Mouse (Mus musculus) midbrain, embryonic 15.5 days (tissue): ENCODE data around the gene Krt1. TPM values are rescaled to one million over a fixed set of nuclear protein-coding genes. Genes with fewer than 3 reads are reported as not detected.
A peak's percentile ranks its signal among the peaks of the same experiment; 100 is the strongest.

Source experiments
- ATAC-seq: fragments of 200-750 bp; cut with Nextera tagmentation; replicated peaks from 2 replicates; pipeline ENCODE4 v1.8.0; 2017; ENCODE audit warnings: moderate TSS enrichment
- H3K27ac ChIP-seq: fragments of 300-500 bp; sonication (generic); 2 replicates; pipeline ENCODE4 v1.5.1; 2015; ENCODE audit warnings: mild to moderate bottlenecking, inconsistent platforms
- H3K27me3 ChIP-seq: fragments of 300-500 bp; sonication (generic); replicated peaks from 2 replicates; pipeline ENCODE4 v1.6.1; 2015; ENCODE audit warnings: inconsistent platforms
- H3K36me3 ChIP-seq: fragments of 300-500 bp; sonication (generic); replicated peaks from 2 replicates; pipeline ENCODE4 v1.6.1; 2015; ENCODE audit warnings: inconsistent platforms
- H3K4me1 ChIP-seq: fragments of 300-500 bp; sonication (generic); 2 replicates; pipeline ENCODE4 v1.6.1; 2015; ENCODE audit warnings: inconsistent platforms
- H3K4me2 ChIP-seq: fragments of 300-500 bp; sonication (generic); 2 replicates; pipeline ENCODE4 v1.6.1; 2015; ENCODE audit warnings: inconsistent platforms, mild to moderate bottlenecking, moderate library complexity
- H3K4me3 ChIP-seq: fragments of 300-500 bp; sonication (generic); 2 replicates; pipeline ENCODE4 v1.5.1; 2015; ENCODE audit warnings: mild to moderate bottlenecking, inconsistent platforms
- H3K9ac ChIP-seq: fragments of 300-500 bp; sonication (generic); 2 replicates; pipeline ENCODE4 v1.6.1; 2015; ENCODE audit warnings: mild to moderate bottlenecking, inconsistent platforms
- H3K9me3 ChIP-seq: fragments of 300-500 bp; sonication (generic); 2 replicates; pipeline ENCODE4 v1.6.1; 2016; ENCODE audit warnings: inconsistent platforms
- WGBS: fragments of 180-500 bp; shearing (Covaris S2); methylation state at CpG from one replicate; pipeline ENCODE4 v1.1.7; 2015; ENCODE audit warnings: mixed read lengths; 5-methylcytosine and 5-hydroxymethylcytosine counted together
- polyA plus RNA-seq: library from polyadenylated mRNA; unstranded; fragments of >200 nt; fragmentation: Nextera tagmentation; extraction: Ambion mirVana; gene quantifications from 2 replicates; pipeline ENCODE4 v1.2.1, GENCODE M21; 2015

Gene Krt1
- polyA plus RNA-seq, 1 experiment from 2014 or later = 12.3 TPM

DNA sequence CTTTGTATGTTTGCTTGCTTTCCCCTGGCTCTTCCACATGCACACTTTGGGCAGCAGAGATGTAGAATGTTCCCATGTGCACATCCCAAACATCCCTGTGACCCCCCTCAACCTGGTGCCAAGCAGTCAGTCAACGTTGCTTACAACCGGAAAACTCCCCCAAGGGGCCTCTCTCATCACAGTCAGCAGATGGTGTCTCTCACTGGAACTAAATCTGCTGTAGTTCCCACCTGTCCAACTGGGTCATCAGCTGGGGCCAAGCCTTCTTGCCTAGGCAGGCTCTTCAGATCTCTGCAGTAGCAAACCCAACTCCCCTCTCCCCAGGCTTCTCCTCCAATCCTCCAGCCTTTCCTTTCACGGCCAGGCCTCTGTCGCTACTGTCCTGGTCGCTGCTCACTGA, 6.1 kb upstream of the Krt1 start:
- H3K9me3 ChIP-seq = no peaks in the 10 kb centered on the region
- no peak overlapping the region for H3K27ac ChIP-seq
- H3K4me1 ChIP-seq = peaks cover 12% of the 10 kb centered on the region
- 57% methylated on average over 5 of the region's 5 CpGs for WGBS
- no peak overlapping the region for H3K4me2 ChIP-seq
- no peak overlapping the region for H3K9ac ChIP-seq
- no peak for ATAC-seq
- H3K27me3 ChIP-seq = peaks cover 20% of the 10 kb centered on the region
- H3K36me3 ChIP-seq = no peaks in the 10 kb centered on the region
- H3K4me3 ChIP-seq = no peak overlapping the region

DNA sequence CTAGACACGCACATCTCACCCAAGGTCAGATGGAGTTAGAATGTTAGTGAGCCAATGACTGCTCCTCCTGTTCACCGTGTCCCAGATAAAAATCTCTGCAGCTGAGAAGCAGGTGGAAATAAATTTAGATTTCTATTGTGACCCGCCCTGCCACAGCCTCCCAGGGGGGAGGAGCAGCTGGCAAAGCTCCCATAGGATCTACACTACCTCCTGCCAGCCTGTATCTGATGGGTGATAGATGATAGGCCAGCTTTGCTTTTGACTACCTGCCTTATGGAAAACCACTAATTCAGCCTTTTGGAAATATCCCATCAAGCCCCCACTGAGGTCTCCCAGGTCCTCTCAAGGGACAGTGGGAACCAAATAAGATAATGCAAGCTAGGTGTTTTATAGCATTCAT, 5.1 kb upstream of the Krt1 start:
- no peak for ATAC-seq
- WGBS = 74% methylated on average over 3 of the region's 3 CpGs
- no peaks in the 10 kb centered on the region for H3K9me3 ChIP-seq
- no peaks in the 10 kb centered on the region for H3K36me3 ChIP-seq
- peaks cover 19% of the 10 kb centered on the region for H3K27me3 ChIP-seq
- peaks cover 12% of the 10 kb centered on the region for H3K4me1 ChIP-seq
- H3K4me2 ChIP-seq = no peak overlapping the region
- no peak overlapping the region for H3K4me3 ChIP-seq
- no peak overlapping the region for H3K27ac ChIP-seq
- H3K9ac ChIP-seq = no peak overlapping the region

DNA sequence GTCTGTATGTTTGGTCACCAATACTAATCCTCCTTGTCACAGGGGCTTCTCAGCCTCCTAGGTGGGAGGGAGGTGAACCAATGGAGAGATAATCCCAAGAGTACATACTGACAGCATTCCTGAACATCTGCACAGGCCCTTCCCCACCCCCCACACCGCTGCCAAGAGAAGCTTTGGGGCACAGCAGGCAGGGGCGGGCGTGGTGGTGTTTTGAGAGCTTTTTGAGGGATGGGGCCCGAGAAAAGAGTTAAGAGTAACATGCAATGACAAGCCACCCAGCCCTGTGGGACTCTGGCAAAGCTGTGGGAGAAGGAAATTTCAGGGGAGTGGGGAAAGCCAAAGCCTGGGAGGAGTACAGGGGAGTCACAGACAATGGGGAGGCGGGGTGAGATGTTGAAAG, 3.7 kb upstream of the Krt1 start:
- no peaks in the 10 kb centered on the region for H3K36me3 ChIP-seq
- no peak overlapping the region for H3K4me3 ChIP-seq
- H3K27me3 ChIP-seq = peaks cover 13% of the 10 kb centered on the region
- peaks cover 7% of the 10 kb centered on the region for H3K4me1 ChIP-seq
- H3K27ac ChIP-seq = no peak overlapping the region
- no peaks in the 10 kb centered on the region for H3K9me3 ChIP-seq
- H3K9ac ChIP-seq = no peak overlapping the region
- no peak overlapping the region for H3K4me2 ChIP-seq
- 12% methylated on average over 5 of the region's 5 CpGs for WGBS
- no peak for ATAC-seq

DNA sequence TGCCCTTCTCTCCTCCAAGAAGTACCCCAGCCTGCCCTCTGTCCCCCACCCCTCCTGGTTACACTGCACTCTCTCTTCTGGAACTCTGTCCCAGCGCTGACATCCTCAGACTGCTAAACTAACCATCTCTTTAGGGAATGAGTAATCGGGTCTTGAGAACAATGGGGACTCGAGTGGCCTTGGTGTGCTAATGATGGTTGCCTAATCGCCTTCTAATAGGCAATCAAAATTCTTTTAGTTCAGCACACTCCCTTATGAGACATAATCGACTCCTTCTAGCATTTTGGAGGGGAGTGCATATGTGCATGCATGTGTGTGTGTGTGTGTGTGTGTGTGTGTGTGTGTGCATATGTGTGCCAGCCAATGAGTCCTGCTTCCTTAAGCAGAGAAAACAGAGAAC, 2.0 kb upstream of the Krt1 start:
- Histone ChIP-seq H3K9me3 (no peaks in the 10 kb centered on the region), H3K4me1 (no peaks in the 10 kb centered on the region), H3K9ac (no peak overlapping the region), H3K4me3 (no peak overlapping the region), H3K27me3 (peaks cover 2% of the 10 kb centered on the region), H3K4me2 (no peak overlapping the region), H3K27ac (no peak overlapping the region), H3K36me3 (no peaks in the 10 kb centered on the region)
- 28% methylated on average over 5 of the region's 5 CpGs for WGBS
- no peak for ATAC-seq

DNA sequence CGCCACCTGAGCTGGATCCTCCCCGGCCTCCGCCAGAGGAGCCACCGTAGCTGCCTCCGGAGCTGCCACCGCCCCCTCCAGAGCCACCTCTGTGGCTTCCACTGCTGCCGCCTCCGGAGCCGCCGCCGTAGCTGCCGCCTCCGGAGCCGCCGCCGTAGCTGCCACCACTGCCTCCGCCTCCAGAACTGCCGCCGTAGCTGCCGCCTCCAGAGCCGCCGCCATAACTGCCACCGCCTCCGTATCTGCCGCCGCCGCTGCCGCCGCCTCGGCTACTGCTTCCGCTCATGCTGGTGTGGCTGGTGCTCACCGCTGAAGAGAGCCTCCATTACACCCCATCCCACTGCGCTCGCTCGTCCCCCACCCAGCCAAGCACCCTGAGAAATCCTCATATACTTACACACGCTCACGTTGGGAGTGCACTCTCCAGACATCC, 4.6 kb downstream of the Krt1 start:
- Histone ChIP-seq H3K27ac (peak overlapping the region; percentile 88), H3K4me3 (peak overlapping the region; percentile 53), H3K27me3 (no peaks in the 10 kb centered on the region), H3K4me2 (peak overlapping the region; percentile 70), H3K36me3 (no peaks in the 10 kb centered on the region), H3K9me3 (no peaks in the 10 kb centered on the region), H3K9ac (peak overlapping the region; percentile 84), H3K4me1 (peaks cover 14% of the 10 kb centered on the region)
- WGBS = under 1% methylated on average over 32 of the region's 37 CpGs
- ATAC-seq = peak; percentile 87

DNA sequence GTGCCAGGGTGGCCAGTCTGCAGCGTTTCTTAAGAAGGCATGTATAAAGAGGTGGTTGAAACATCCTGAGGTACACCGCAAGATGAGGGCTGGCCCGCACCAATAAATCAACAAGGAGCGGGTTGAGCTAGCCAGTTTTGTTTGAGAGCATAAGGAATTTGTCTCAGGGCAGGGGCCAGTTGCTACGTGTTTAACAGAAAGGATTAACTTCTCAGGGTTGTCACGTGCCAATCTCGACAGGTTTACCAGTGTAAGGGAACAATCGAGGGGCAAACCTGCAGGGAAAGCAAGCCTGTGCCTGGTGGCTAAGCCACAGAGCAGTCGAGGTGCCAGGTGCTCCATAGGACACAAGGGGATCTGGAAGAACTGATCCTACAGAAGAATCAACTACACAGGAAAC, 7.4 kb downstream of the Krt1 start:
- WGBS = 61% methylated on average over 9 of the region's 9 CpGs
- H3K27ac ChIP-seq = no peak overlapping the region
- no peaks in the 10 kb centered on the region for H3K36me3 ChIP-seq
- H3K4me2 ChIP-seq = no peak overlapping the region
- no peak overlapping the region for H3K9ac ChIP-seq
- no peak for ATAC-seq
- H3K4me1 ChIP-seq = peaks cover 14% of the 10 kb centered on the region
- no peaks in the 10 kb centered on the region for H3K27me3 ChIP-seq
- no peaks in the 10 kb centered on the region for H3K9me3 ChIP-seq
- H3K4me3 ChIP-seq = no peak overlapping the region

DNA sequence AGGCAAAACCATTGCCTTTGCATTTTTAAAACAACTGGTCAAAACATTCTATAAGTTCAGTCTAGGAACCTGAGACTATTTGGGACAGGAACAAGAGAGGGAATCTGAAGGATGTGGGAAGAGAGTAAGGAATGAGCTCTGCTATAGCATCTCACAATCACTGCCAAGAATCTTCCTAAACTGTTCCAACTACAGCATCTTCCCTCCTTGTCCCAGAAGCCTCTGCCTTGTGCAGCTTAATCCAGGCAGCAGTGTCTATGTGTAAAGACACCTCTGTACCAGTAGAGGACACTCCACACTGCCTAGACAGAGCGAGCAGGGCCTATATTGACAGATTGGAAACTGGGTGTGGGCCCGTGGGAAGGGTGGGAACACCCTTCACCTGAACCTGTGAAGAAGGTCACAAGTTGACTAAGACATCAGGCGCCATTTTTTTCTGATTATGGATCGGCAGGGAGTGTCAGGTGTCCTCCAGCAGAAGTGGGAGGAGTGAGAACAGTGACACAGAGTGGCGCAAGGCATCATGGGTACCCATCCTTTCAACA, 15.7 kb downstream of the Krt1 start:
- no peaks in the 10 kb centered on the region for H3K36me3 ChIP-seq
- WGBS = 67% methylated on average over 5 of the region's 5 CpGs
- no peak for ATAC-seq

DNA sequence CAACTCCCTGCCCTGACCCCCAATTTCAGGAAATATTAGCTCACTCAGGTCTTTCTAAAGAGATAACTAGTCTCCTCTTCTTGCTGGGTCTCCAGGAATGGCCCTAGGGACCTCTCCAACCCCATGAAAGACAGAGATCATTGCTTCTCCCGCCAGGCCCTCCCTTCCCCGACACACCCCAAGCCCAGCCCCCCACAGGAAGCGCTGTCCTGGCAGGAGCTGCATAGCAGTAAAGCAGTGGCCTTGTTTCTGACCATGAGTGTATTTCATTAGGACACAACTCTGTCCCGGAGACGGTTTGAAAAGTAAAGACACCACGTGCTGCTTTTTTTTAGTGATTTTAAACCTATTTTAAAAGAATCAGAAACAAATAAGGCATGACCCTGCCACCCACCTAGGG, 17.5 kb downstream of the Krt1 start:
- no peaks in the 10 kb centered on the region for H3K36me3 ChIP-seq
- no peak for ATAC-seq
- H3K9me3 ChIP-seq = no peaks in the 10 kb centered on the region
- H3K27me3 ChIP-seq = no peaks in the 10 kb centered on the region
- no peak overlapping the region for H3K27ac ChIP-seq
- H3K4me2 ChIP-seq = no peak overlapping the region
- 62% methylated on average over 6 of the region's 6 CpGs for WGBS
- no peak overlapping the region for H3K9ac ChIP-seq
- no peak overlapping the region for H3K4me3 ChIP-seq
- H3K4me1 ChIP-seq = no peaks in the 10 kb centered on the region

More for the DNA sequence above, 15.7 kb downstream of the Krt1 start:
- Histone ChIP-seq H3K4me2 (no peak overlapping the region), H3K4me1 (no peaks in the 10 kb centered on the region), H3K9me3 (no peaks in the 10 kb centered on the region), H3K4me3 (no peak overlapping the region), H3K9ac (no peak overlapping the region), H3K27me3 (no peaks in the 10 kb centered on the region), H3K27ac (no peak overlapping the region)

DNA sequence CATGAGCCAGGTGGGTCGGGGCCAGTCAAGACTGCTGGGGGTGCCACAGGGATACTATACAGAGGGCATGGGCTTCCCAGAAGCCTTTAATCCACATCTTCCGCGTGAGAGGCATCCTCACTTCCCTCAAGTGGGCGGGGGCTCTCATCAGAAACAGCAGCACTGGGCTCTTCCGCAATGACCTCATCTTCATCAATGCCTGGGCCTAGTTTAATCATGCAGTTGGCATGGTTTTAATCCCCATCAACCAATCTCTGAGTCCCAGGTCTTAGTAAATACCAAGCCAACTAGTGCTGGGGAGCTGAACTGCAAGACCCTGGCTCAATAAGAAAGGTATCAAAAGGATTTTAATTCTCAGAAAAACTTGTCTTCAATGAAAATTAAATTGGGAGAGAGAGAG, 21.2 kb downstream of the Krt1 start:
- Histone ChIP-seq H3K9ac (no peak overlapping the region), H3K27me3 (no peaks in the 10 kb centered on the region), H3K4me3 (no peak overlapping the region), H3K9me3 (no peaks in the 10 kb centered on the region), H3K27ac (no peak overlapping the region), H3K4me2 (no peak overlapping the region), H3K4me1 (no peaks in the 10 kb centered on the region), H3K36me3 (no peaks in the 10 kb centered on the region)
- ATAC-seq = no peak
- WGBS = 72% methylated on average over 5 of the region's 5 CpGs

DNA sequence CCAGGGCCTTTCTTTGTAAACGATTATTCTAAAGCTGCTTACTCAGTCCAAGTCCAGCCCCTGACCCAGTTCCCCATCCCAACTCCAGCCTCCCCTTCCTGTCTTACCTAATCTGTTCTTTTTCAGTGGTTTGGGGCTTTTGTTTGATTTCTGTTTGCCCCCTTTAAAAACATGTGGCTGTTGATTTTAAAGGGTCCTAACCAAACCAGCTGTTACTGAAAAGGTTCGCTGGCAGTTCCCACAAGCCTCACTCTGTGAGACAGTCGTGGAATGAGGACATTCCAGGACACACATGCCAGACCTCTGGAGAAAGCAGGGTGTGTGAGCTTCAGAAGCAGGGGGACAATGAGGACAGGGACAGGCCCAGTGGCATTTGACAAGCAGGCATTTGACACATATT, 28.8 kb downstream of the Krt1 start:
- no peaks in the 10 kb centered on the region for H3K27me3 ChIP-seq
- no peaks in the 10 kb centered on the region for H3K4me1 ChIP-seq
- H3K9me3 ChIP-seq = no peaks in the 10 kb centered on the region
- H3K9ac ChIP-seq = no peak overlapping the region
- no peak overlapping the region for H3K4me2 ChIP-seq
- no peaks in the 10 kb centered on the region for H3K36me3 ChIP-seq
- H3K4me3 ChIP-seq = no peak overlapping the region
- H3K27ac ChIP-seq = no peak overlapping the region
- WGBS = 28% methylated on average over 3 of the region's 3 CpGs
- ATAC-seq = no peak

DNA sequence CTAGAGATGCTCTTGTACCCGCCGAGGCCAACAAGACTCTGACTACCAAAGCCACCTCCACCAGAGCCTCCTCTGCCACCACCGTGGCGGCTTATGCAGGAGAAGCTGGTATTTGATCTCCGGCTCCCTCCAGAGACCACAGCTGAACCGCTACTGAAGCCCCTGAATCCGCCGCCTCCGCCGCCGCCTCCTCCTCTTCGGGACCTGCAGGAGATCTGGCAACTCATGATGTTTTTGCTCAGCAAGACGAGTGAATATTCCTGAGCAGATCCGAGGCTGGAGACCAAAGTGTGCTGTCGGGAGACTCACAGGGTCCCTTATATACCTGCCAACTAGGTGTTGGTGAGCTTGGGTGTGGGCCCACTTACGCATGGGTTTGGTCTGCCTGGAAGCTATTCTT, 32.7 kb downstream of the Krt1 start, which contains the start of gene Krt2:
Gene Krt2, minus strand, starts transcription at position 295 of the 400 bp plus-strand sequence.
- ATAC-seq = no peak
- 87% methylated on average over 16 of the region's 16 CpGs for WGBS
- H3K4me2 ChIP-seq = no peak within 1 kb of the TSS
- H3K27me3 ChIP-seq = no peaks in the 10 kb centered on the region
- H3K9ac ChIP-seq = no peak within 1 kb of the TSS
- no peak within 1 kb of the TSS for H3K4me3 ChIP-seq
- no peaks in the 10 kb centered on the region for H3K36me3 ChIP-seq
- no peak within 1 kb of the TSS for H3K27ac ChIP-seq
- no peaks in the 10 kb centered on the region for H3K9me3 ChIP-seq
- no peaks in the 10 kb centered on the region for H3K4me1 ChIP-seq

DNA sequence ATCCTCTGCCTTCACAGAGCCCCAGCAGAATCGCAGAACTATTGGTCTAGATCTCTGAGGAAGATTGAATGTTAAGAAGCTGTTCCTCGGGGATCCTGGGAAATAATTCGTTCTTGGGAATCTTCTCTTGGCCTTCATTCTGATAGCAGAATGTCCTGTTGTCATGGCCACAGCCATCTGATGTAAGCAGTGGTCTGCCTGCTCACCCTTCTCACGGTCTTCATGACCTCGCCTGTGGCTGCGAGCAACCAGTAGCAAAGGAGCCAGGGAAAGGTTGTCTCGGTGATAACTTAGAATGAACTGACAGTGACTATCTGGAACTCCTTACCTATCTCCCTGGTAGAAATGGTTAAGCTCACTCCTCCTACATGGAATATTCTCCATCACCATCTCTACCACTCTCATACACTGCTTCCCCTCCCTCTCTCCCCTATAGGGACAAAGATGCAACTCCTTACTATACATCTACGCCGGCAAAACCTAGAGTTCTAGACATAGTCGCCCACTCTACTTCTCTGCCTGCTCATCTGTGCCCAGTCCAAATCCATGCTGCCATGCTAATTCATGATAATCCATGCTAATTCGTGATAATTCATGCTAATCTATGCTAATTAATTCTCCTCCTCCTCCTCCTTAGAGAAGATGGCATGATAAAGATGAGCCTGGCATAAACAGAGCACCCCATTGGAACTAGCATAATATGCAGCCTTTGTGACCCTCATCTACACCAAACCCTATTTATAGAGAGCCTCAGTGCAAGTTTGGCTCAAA, 47.4 kb downstream of the Krt1 start:
- no peak overlapping the region for H3K4me2 ChIP-seq
- peak overlapping the region; percentile 50; the same call in 1 of the 2 replicates for H3K27ac ChIP-seq
- H3K9ac ChIP-seq = no peak overlapping the region
- ATAC-seq = peak; percentile 42; the same call in 1 of the 2 replicates
- no peak overlapping the region for H3K4me3 ChIP-seq
- H3K36me3 ChIP-seq = no peaks in the 10 kb centered on the region
- peaks cover 17% of the 10 kb centered on the region for H3K4me1 ChIP-seq
- no peaks in the 10 kb centered on the region for H3K9me3 ChIP-seq
- 61% methylated on average over 11 of the region's 11 CpGs for WGBS
- no peaks in the 10 kb centered on the region for H3K27me3 ChIP-seq

DNA sequence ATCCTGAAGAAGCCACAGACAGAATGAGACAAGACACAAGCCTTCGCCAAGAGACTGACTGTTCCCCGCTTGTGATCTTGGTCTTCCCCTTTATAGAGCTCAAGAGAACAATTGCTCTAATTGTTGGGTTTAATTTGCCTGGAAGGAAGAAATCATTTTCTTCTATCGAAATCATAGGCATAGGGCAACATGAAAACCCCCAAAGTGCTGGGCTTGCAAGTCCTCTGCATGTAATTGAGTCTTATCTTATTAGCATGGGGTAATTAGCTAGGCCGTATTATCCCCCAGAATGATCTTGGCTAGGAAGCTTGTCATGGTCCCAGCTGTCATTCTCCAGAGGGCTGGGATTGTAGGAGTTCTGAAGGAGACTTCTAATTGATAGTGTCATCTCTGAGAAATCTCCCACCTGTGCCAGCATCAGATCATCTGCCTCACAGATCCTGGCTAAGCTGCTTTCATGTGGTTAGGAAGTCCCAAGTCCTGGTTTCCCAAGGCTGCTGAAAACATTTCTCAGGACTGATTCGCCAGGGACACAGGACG, 48.2 kb downstream of the Krt1 start, which contains the start of gene Krt73:
Gene Krt73, minus strand, starts transcription at position 51 of the 540 bp plus-strand sequence.
- no peaks in the 10 kb centered on the region for H3K9me3 ChIP-seq
- no peak within 1 kb of the TSS for H3K4me2 ChIP-seq
- no peak within 1 kb of the TSS for H3K4me3 ChIP-seq
- no peaks in the 10 kb centered on the region for H3K36me3 ChIP-seq
- 54% methylated on average over 6 of the region's 6 CpGs for WGBS
- H3K27me3 ChIP-seq = no peaks in the 10 kb centered on the region
- ATAC-seq = no peak
- H3K9ac ChIP-seq = no peak within 1 kb of the TSS
- H3K27ac ChIP-seq = peak within 1 kb of the TSS; percentile 50; the same call in 1 of the 2 replicates
- H3K4me1 ChIP-seq = peaks cover 17% of the 10 kb centered on the region
